Mouse (Mus musculus) G1E (cell line): Measurements from ENCODE around the gene Pde4d.

Source experiments
- CTCF ChIP-seq: IDR thresholded peaks from 2 replicates; pipeline ENCODE4 v1.5.1; 2012; ENCODE audit warnings: low read depth, low read length, inconsistent platforms, mixed read lengths
- GATA1 ChIP-seq: IDR thresholded peaks from 2 replicates; pipeline ENCODE4 v1.6.1; 2012; ENCODE audit warnings: borderline replicate concordance, low read length, inconsistent platforms, mixed read lengths
- POLR2AphosphoS5 ChIP-seq: IDR thresholded peaks from 2 replicates; pipeline ENCODE4 v1.6.1; 2012; ENCODE audit warnings: low read depth, low read length, inconsistent platforms; ENCODE audit not compliant: insufficient replicate concordance
- TAL1 ChIP-seq: conservative IDR thresholded peaks from 2 replicates; pipeline ENCODE4 v1.6.1; 2012; ENCODE audit warnings: low read depth, low read length, inconsistent platforms, mixed read lengths

DNA sequence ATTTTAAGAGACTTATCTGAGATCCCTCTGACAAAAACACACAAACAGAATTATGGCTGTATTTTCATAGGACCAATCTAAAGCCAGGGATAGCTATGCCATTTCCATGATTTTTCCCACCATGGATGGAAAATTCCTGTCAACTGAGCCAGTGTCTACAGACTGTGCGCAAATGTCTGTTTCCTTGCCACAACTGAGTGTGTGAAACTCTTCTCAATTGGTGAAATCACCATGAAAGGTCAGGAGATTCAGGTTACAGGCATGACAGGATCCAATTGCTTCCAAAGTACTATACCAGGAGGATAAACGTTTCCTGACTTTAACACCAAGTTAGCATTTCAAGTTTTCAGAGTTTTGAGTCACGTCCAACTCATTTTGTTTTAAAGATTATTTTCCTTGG lies 1213.0 kb downstream of the Pde4d start:
- TF ChIP-seq CTCF (no peak), TAL1 (no peak), POLR2AphosphoS5 (no peak), GATA1 (no peak)
